Mouse (Mus musculus): Measurements from ENCODE around the gene Nlrp4c.

- TF ChIP-seq CTCF (conservative IDR thresholded peaks at IDR 0.05; ENCODE audit: low read length) (no peak), POU5F1 (IDR thresholded peaks at IDR 0.05; ENCODE audit: borderline replicate concordance, low read length) (no peak)
These were observed 87.7 kb downstream of the Nlrp4c start for GRCm38 (mm10) chr7:6132646-6133045.
